Mouse (Mus musculus) neural tube, postnatal 0 days (tissue): ENCODE results near the gene Il1f8. TPM values are rescaled to one million over a fixed set of nuclear protein-coding genes. Genes with fewer than 3 reads are reported as not detected.

Experiments
- polyA plus RNA-seq: library from polyadenylated mRNA; unstranded; fragments of >200 nt; fragmentation: Nextera tagmentation; extraction: Ambion mirVana; gene quantifications from 2 replicates; pipeline ENCODE4 v1.2.1, GENCODE M21; 2015

Gene Il1f8
- polyA plus RNA-seq = not detected in 2 replicates

GRCm38 (mm10) chr2:24152861-24153260 is at the start of gene Il1f8:
TSS of gene Il1f8 (plus strand) at chr2:24153161.

GRCm38 (mm10) chr2:24186176-24186575 is 33.2 kb downstream of the Il1f8 start, which contains the start of gene Il1f9:
TSS of gene Il1f9 (plus strand) at chr2:24186476.

Other genes starting within 250 kb of the Il1f8 start
- gene Hnmt, start 103.8 kb upstream of the Il1f8 start, polyA plus RNA-seq = 33.3 and 35.7 TPM in 2 replicates
- gene Tbpl2, start 56.6 kb upstream of the Il1f8 start, polyA plus RNA-seq = not detected in 2 replicates
- gene Il1f9, start 33.3 kb downstream of the Il1f8 start, polyA plus RNA-seq = 0.18 TPM in 1 of 2 replicates, not detected in the other
- gene Il1f6, start 62.3 kb downstream of the Il1f8 start, polyA plus RNA-seq = 0.30 TPM in 1 of 2 replicates, not detected in the other
- gene Il1f5, start 123.8 kb downstream of the Il1f8 start, polyA plus RNA-seq = not detected in 2 replicates
- not detected in 2 replicates for gene Il1f10, start 138.0 kb downstream of the Il1f8 start, polyA plus RNA-seq
- 0.14 TPM in 1 of 2 replicates, not detected in the other for gene Il1rn, start 183.7 kb downstream of the Il1f8 start, polyA plus RNA-seq
- gene Psd4, start 214.4 kb downstream of the Il1f8 start, polyA plus RNA-seq = 0.95 and 0.96 TPM in 2 replicates